Mouse (Mus musculus) MEL (cell line): ENCODE results near the gene Slc25a12. TPM values are rescaled to one million over a fixed set of nuclear protein-coding genes. Genes with fewer than 3 reads are reported as not detected.

ENCODE experiments used
- DNase-seq: peaks from one replicate; pipeline ENCODE4 v3.0.0; 2011; ENCODE audit warnings: low read depth, low spot score
- H3K27ac ChIP-seq: 2 replicates; pipeline ENCODE4 v1.5.1; 2012; ENCODE audit warnings: low read depth, mild to moderate bottlenecking, control low read depth, low read length, moderate library complexity; ENCODE audit not compliant: control insufficient read depth
- H3K27me3 ChIP-seq, 2 experiments: fragments of 150-350 bp in 1 of 2; sonication (generic) in 1 of 2; 2 replicates each; pipeline ENCODE4 v1.6.1; 2012; ENCODE audit warnings: low read length in 2 of 2, mild to moderate bottlenecking in 2 of 2, improper control_type of control experiment in 1 of 2, moderate library complexity in 1 of 2; ENCODE audit not compliant: insufficient read depth in 2 of 2, control insufficient read depth in 1 of 2
- H3K36me3 ChIP-seq, 2 experiments: 2 replicates each; pipeline ENCODE4 v1.6.1; 2012 to 2014; ENCODE audit warnings: low read length in 2 of 2, improper control_type of control experiment in 1 of 2, inconsistent platforms in 1 of 2, mild to moderate bottlenecking in 1 of 2; ENCODE audit not compliant: insufficient read depth in 2 of 2, control insufficient read depth in 1 of 2
- H3K4me1 ChIP-seq, 2 experiments: fragments of 150-350 bp in 1 of 2; sonication (generic) in 1 of 2; 2 replicates each; pipeline ENCODE4 v1.6.1; 2012; ENCODE audit warnings: low read length in 2 of 2, improper control_type of control experiment in 1 of 2, mild to moderate bottlenecking in 1 of 2; ENCODE audit not compliant: insufficient read depth in 2 of 2, control insufficient read depth in 1 of 2
- H3K4me3 ChIP-seq, 2 experiments: fragments of 150-350 bp in 1 of 2; sonication (generic) in 1 of 2; 2 replicates each; pipeline ENCODE4 v1.5.1; 2012; ENCODE audit warnings: low read depth in 2 of 2, low read length in 2 of 2, mild to moderate bottlenecking in 2 of 2, moderate library complexity in 2 of 2, control low read depth in 1 of 2, improper control_type of control experiment in 1 of 2; ENCODE audit not compliant: control insufficient read depth in 1 of 2, insufficient read depth in 1 of 2
- H3K79me2 ChIP-seq: 2 replicates; pipeline ENCODE4 v1.6.1; 2012; ENCODE audit warnings: mild to moderate bottlenecking, low read length, moderate library complexity; ENCODE audit not compliant: control insufficient read depth, poor library complexity, insufficient read depth
- H3K9ac ChIP-seq: 2 replicates; pipeline ENCODE4 v1.6.1; 2012; ENCODE audit warnings: low read depth, mild to moderate bottlenecking, control low read depth, low read length, moderate library complexity; ENCODE audit not compliant: control insufficient read depth, poor library complexity, severe bottlenecking
- H3K9me3 ChIP-seq: fragments of 150-350 bp; sonication (generic); replicated peaks from 2 replicates; pipeline ENCODE4 v1.6.1; 2012; ENCODE audit warnings: mild to moderate bottlenecking, low read length, improper control_type of control experiment, moderate library complexity; ENCODE audit not compliant: insufficient read depth
- CHD2 ChIP-seq: IDR thresholded peaks from 2 replicates; pipeline ENCODE4 v1.6.1; 2011; ENCODE audit warnings: low read length, improper control_type of control experiment
- ELF1 ChIP-seq: IDR thresholded peaks from 2 replicates; pipeline ENCODE4 v1.6.1; 2014; ENCODE audit warnings: low read depth, mild to moderate bottlenecking, inconsistent platforms, low read length, improper control_type of control experiment, moderate library complexity
- EP300 ChIP-seq, 2 experiments: IDR thresholded peaks; 2 replicates each; pipeline ENCODE4 v1.6.1; 2011; ENCODE audit warnings: improper control_type of control experiment in 2 of 2, low read length in 2 of 2, low read depth in 1 of 2, mild to moderate bottlenecking in 1 of 2
- ETS1 ChIP-seq: IDR thresholded peaks from 2 replicates; pipeline ENCODE4 v1.6.1; 2012; ENCODE audit warnings: low read depth, mild to moderate bottlenecking, inconsistent platforms, low read length, improper control_type of control experiment, moderate library complexity
- GATA1 ChIP-seq: IDR thresholded peaks from 2 replicates; pipeline ENCODE4 v1.6.1; 2011; ENCODE audit warnings: low read depth, low read length, improper control_type of control experiment
- HCFC1 ChIP-seq: IDR thresholded peaks from 2 replicates; pipeline ENCODE4 v1.6.1; 2012; ENCODE audit warnings: low read depth, mild to moderate bottlenecking, inconsistent platforms, low read length, improper control_type of control experiment, moderate library complexity
- MAFK ChIP-seq: IDR thresholded peaks from 2 replicates; pipeline ENCODE4 v1.6.1; 2011; ENCODE audit warnings: low read depth, mild to moderate bottlenecking, low read length, improper control_type of control experiment, borderline replicate concordance
- MAX ChIP-seq: IDR thresholded peaks from 2 replicates; pipeline ENCODE4 v1.6.1; 2011; ENCODE audit warnings: low read length, improper control_type of control experiment
- MXI1 ChIP-seq: IDR thresholded peaks from 2 replicates; pipeline ENCODE4 v1.6.1; 2011; ENCODE audit warnings: mild to moderate bottlenecking, low read depth, low read length, improper control_type of control experiment
- MYC ChIP-seq: IDR thresholded peaks from 2 replicates; pipeline ENCODE4 v1.6.1; 2011; ENCODE audit warnings: low read depth, mild to moderate bottlenecking, low read length, improper control_type of control experiment, moderate library complexity
- NELFE ChIP-seq: IDR thresholded peaks from 2 replicates; pipeline ENCODE4 v1.6.1; 2011; ENCODE audit warnings: low read depth, low read length, improper control_type of control experiment
- NRF1 ChIP-seq: IDR thresholded peaks from 2 replicates; pipeline ENCODE4 v1.6.1; 2014; ENCODE audit warnings: low read depth, mild to moderate bottlenecking, inconsistent platforms, low read length, improper control_type of control experiment, moderate library complexity; ENCODE audit not compliant: poor library complexity, insufficient read depth, severe bottlenecking
- POLR2A ChIP-seq, 2 experiments: IDR thresholded peaks; 2 replicates each; pipeline ENCODE4 v1.6.1; 2011 to 2012; ENCODE audit warnings: low read length in 2 of 2, mild to moderate bottlenecking in 2 of 2, control low read depth in 1 of 2, improper control_type of control experiment in 1 of 2, low read depth in 1 of 2, moderate library complexity in 1 of 2; ENCODE audit not compliant: control insufficient read depth in 1 of 2, insufficient read depth in 1 of 2, poor library complexity in 1 of 2
- POLR2AphosphoS2 ChIP-seq: IDR thresholded peaks from 2 replicates; pipeline ENCODE4 v1.6.1; 2011; ENCODE audit warnings: low read length, improper control_type of control experiment
- RCOR1 ChIP-seq: IDR thresholded peaks from 2 replicates; pipeline ENCODE4 v1.6.1; 2012; ENCODE audit warnings: low read depth, mild to moderate bottlenecking, inconsistent platforms, low read length, improper control_type of control experiment
- SIN3A ChIP-seq: IDR thresholded peaks from 2 replicates; pipeline ENCODE4 v1.6.1; 2012; ENCODE audit warnings: low read length, improper control_type of control experiment, inconsistent platforms
- SMC3 ChIP-seq: IDR thresholded peaks from 2 replicates; pipeline ENCODE4 v1.6.1; 2011; ENCODE audit warnings: low read depth, low read length, improper control_type of control experiment
- TBP ChIP-seq: IDR thresholded peaks from 2 replicates; pipeline ENCODE4 v1.8.0; 2011; ENCODE audit warnings: low read depth, low read length, improper control_type of control experiment
- TCF12 ChIP-seq: IDR thresholded peaks from 2 replicates; pipeline ENCODE4 v1.6.1; 2014; ENCODE audit warnings: low read depth, mild to moderate bottlenecking, inconsistent platforms, low read length, improper control_type of control experiment, moderate library complexity
- UBTF ChIP-seq: IDR thresholded peaks from 2 replicates; pipeline ENCODE4 v1.6.1; 2012; ENCODE audit warnings: low read depth, mild to moderate bottlenecking, inconsistent platforms, low read length, improper control_type of control experiment, moderate library complexity, borderline replicate concordance; ENCODE audit not compliant: insufficient read depth
- USF1 ChIP-seq: IDR thresholded peaks from 2 replicates; pipeline ENCODE4 v1.6.1; 2014; ENCODE audit warnings: low read depth, mild to moderate bottlenecking, inconsistent platforms, low read length, improper control_type of control experiment, moderate library complexity
- USF2 ChIP-seq, 2 experiments: IDR thresholded peaks; 2 replicates each; pipeline ENCODE4 v1.6.1; 2011 to 2012; ENCODE audit warnings: improper control_type of control experiment in 2 of 2, low read length in 2 of 2, borderline replicate concordance in 1 of 2, inconsistent platforms in 1 of 2, low read depth in 1 of 2, mild to moderate bottlenecking in 1 of 2; ENCODE audit not compliant: insufficient read depth in 1 of 2
- ZC3H11A ChIP-seq: IDR thresholded peaks from 2 replicates; pipeline ENCODE4 v1.6.1; 2012; ENCODE audit warnings: low read depth, mild to moderate bottlenecking, inconsistent platforms, low read length, improper control_type of control experiment
- ZMIZ1 ChIP-seq: IDR thresholded peaks from 2 replicates; pipeline ENCODE4 v1.6.1; 2012; ENCODE audit warnings: low read depth, mild to moderate bottlenecking, inconsistent platforms, low read length, improper control_type of control experiment, moderate library complexity
- polyA plus RNA-seq, 2 experiments: library from polyadenylated mRNA; stranded (reverse) in 1 of 2; unstranded in 1 of 2; fragments of >175 nt in 1 of 2; fragments of >200 nt in 1 of 2; gene quantifications; 2 replicates each; pipeline versions ENCODE4 v1.2.1 to v1.2.4; 2012; ENCODE audit warnings: low replicate concordance in 2 of 2, low read depth in 1 of 2; ENCODE audit not compliant: insufficient read length in 2 of 2, insufficient read depth in 1 of 2, missing spikeins in 1 of 2
- total RNA-seq: library from RNA; depleted of rRNA; stranded (reverse); fragments of 300-350 nt; gene quantifications from 2 replicates; pipeline ENCODE4 v1.2.3, GENCODE M21; 2012

Gene Slc25a12
- total and polyA plus RNA-seq, 3 experiments = 63.2 to 98.6 TPM; not detected in 1

DNA sequence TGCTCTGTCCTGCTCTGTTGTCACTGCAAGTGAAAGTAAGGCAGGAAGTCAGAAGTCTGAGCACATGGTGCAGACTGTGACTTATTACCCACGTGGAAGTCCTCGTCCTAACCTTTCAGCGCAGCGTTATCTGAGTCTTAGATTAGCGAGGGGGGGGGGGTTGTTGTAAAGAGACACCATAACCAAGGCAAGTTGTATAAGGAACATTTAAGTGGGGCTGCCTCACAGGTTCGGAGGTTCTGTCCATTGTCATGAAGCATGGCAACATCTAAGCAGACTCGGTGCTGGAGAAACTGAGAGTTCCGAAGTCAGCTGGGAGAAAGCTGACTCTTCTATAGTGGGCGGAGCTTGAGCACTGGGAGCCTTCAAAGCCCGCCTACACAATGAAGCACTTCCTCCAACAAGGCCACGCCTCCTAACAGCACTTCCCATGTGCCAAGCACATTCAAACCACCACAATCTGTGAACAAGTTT is 8.9 kb upstream of the Slc25a12 start:
- Histone ChIP-seq H3K36me3 (peaks cover 0 to 22% of the 10 kb centered on the region in 2 experiments; a peak in 2 of 4 replicates), H3K4me1 (peaks cover 4 to 25% of the 10 kb centered on the region in 2 experiments), H3K27ac (peak overlapping the region; percentile 88), H3K79me2 (no peaks in the 10 kb centered on the region; the same call in 1 of the 2 replicates), H3K9me3 (no peaks in the 10 kb centered on the region), H3K9ac (peak overlapping the region; percentile 81), H3K27me3 (no peaks in the 10 kb centered on the region), H3K4me3 (peak overlapping the region; percentile 55)
- TF ChIP-seq ZC3H11A = no peak
- peak; percentile 72 for TF ChIP-seq TBP
- TF ChIP-seq MAFK = no peak
- peak; percentile 100 for TF ChIP-seq MYC
- peak; percentile 25 to 84; a peak in 2 of 4 replicates for TF ChIP-seq POLR2A (IDR thresholded peaks at IDR 0.05; ENCODE audit: control insufficient read depth in 1 of 2, insufficient read depth in 1 of 2, low read depth in 1 of 2, low read length in 2 of 2, poor library complexity in 1 of 2)
- TF ChIP-seq TCF12 = no peak
- TF ChIP-seq NELFE = peak; percentile 84
- peak; percentile 63; the same call in 1 of the 2 replicates for TF ChIP-seq ZMIZ1
- TF ChIP-seq HCFC1 = peak; percentile 62
- TF ChIP-seq ETS1 = peak; percentile 74
- TF ChIP-seq NRF1 = no peak
- peak; percentile 100 for TF ChIP-seq MXI1
- no peak for TF ChIP-seq RCOR1
- TF ChIP-seq CHD2 = no peak
- peak; percentile 85 for TF ChIP-seq POLR2AphosphoS2
- TF ChIP-seq MAX = peak; percentile 99
- peak; percentile 67 for TF ChIP-seq USF1
- peak; percentile 97 for TF ChIP-seq SIN3A
- no peak for TF ChIP-seq SMC3
- 0 out of 4 replicates have a peak, but pooled peaks of 1 of the 2 experiments have one; percentile 14 for TF ChIP-seq EP300 (IDR thresholded peaks at IDR 0.05; ENCODE audit: low read depth in 1 of 2, low read length in 2 of 2)
- TF ChIP-seq USF2 (IDR thresholded peaks at IDR 0.05; ENCODE audit: borderline replicate concordance in 1 of 2, insufficient read depth in 1 of 2, low read depth in 1 of 2, low read length in 2 of 2) = no peak
- TF ChIP-seq UBTF = no peak
- TF ChIP-seq ELF1 = peak; percentile 25; the same call in 1 of the 2 replicates
- peak; percentile 66; the same call in 1 of the 2 replicates for TF ChIP-seq GATA1
- peak; percentile 96 for DNase-seq
